Mouse (Mus musculus): ENCODE results near the gene Gimap1.

DNA sequence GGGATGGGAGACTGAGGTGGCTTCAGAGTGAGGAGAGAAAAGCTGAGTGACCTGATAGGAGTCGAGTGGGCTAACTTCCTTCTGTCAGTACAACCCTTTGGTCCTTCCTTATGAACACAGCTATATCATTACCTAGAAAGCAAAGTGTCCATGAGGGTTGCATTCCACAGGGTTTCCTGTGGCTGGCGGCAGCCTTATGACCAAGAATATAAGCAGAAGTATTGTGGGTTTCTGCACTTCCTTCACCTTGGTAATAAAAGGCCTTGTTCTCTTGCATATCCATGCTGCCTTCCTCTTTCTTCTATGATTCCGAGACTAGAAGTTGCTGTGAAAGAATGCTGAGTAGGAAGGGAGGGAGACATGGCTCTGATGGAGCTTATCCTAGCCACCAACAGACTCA lies 40.0 kb upstream of the Gimap1 start:
- TF ChIP-seq EP300 (IDR thresholded peaks at IDR 0.05; ENCODE audit: low read depth): no peak
- TF ChIP-seq CTCF (IDR thresholded peaks at IDR 0.05; ENCODE audit: low read depth): no peak

Measured in liver, embryonic 14.5 days (tissue).